Mouse (Mus musculus) small intestine, adult 2 months (tissue): ENCODE data around the gene Sqor. TPM values are rescaled to one million over a fixed set of nuclear protein-coding genes. Genes with fewer than 3 reads are reported as not detected.

Source experiments
- H3K27ac ChIP-seq: fragments of 200-500 bp; 2 replicates; pipeline ENCODE4 v1.5.1; 2012; ENCODE audit warnings: low read depth, low read length, control low read depth, inconsistent platforms; ENCODE audit not compliant: insufficient read depth
- H3K27me3 ChIP-seq: fragments of 200-500 bp; 2 replicates; pipeline ENCODE4 v1.6.1; 2012; ENCODE audit warnings: mild to moderate bottlenecking, moderate library complexity, low read length, inconsistent platforms; ENCODE audit not compliant: control insufficient read depth, insufficient read depth
- H3K36me3 ChIP-seq: fragments of 200-500 bp; 2 replicates; pipeline ENCODE4 v1.6.1; 2012; ENCODE audit warnings: mild to moderate bottlenecking, low read length, control low read depth, inconsistent platforms; ENCODE audit not compliant: control insufficient read depth, insufficient read depth
- H3K4me1 ChIP-seq: fragments of 200-500 bp; 2 replicates; pipeline ENCODE4 v1.6.1; 2012; ENCODE audit warnings: low read length, inconsistent platforms, mixed read lengths; ENCODE audit not compliant: control insufficient read depth, insufficient read depth, insufficient read length
- H3K4me3 ChIP-seq: fragments of 200-500 bp; 2 replicates; pipeline ENCODE4 v1.5.1; 2012; ENCODE audit warnings: low read depth, mild to moderate bottlenecking, control low read depth, inconsistent platforms, low read length, moderate library complexity
- CTCF ChIP-seq: fragments of 200-500 bp; IDR thresholded peaks from 2 replicates; pipeline ENCODE4 v1.5.1; 2012; ENCODE audit warnings: low read depth, mild to moderate bottlenecking, control low read depth, inconsistent platforms, low read length, moderate library complexity, mixed read lengths; ENCODE audit not compliant: insufficient replicate concordance, insufficient read length; ENCODE audit errors: extremely low read depth
- POLR2A ChIP-seq: fragments of 200-500 bp; IDR thresholded peaks from 2 replicates; pipeline ENCODE4 v1.6.1; 2012; ENCODE audit warnings: low read depth, mild to moderate bottlenecking, control low read depth, inconsistent platforms, low read length, moderate library complexity
- WGBS: fragments of 180-500 bp; shearing (Covaris S2); methylation state at CpG from one replicate; pipeline ENCODE4 v1.1.7; 2018; 5-methylcytosine and 5-hydroxymethylcytosine counted together
- polyA plus RNA-seq: library from polyadenylated mRNA; depleted of rRNA; stranded (reverse); fragments of >200 nt; gene quantifications from 2 replicates; pipeline ENCODE4 v1.2.3, GENCODE M21; 2012

The Sqor gene
- polyA plus RNA-seq, 1 experiment = 56.7 TPM

GRCm38 (mm10) chr2:122739023-122739422 lies 26.0 kb upstream of the Sqor start:
- WGBS = 12% methylated on average over 7 of the region's 7 CpGs
- Histone ChIP-seq H3K4me3 (peak overlapping the region; percentile 82), H3K27ac (peak overlapping the region; percentile 76), H3K27me3 (no peaks in the 10 kb centered on the region), H3K36me3 (peaks cover 9% of the 10 kb centered on the region; the same call in 1 of the 2 replicates), H3K4me1 (peaks cover 2% of the 10 kb centered on the region; the same call in 1 of the 2 replicates)
- TF ChIP-seq POLR2A = no peak
- no peak for TF ChIP-seq CTCF

- WGBS = 28% methylated on average over 9 of the region's 9 CpGs
- Histone ChIP-seq H3K4me3 (peak overlapping the region; percentile 38; the same call in 1 of the 2 replicates), H3K27ac (peak overlapping the region; percentile 58), H3K4me1 (no peaks in the 10 kb centered on the region; the same call in 1 of the 2 replicates), H3K36me3 (peaks cover 34% of the 10 kb centered on the region), H3K27me3 (no peaks in the 10 kb centered on the region)
- TF ChIP-seq POLR2A (no peak), CTCF (no peak)
These were observed 18.6 kb upstream of the Sqor start for GRCm38 (mm10) chr2:122746461-122746860.

- 14% methylated on average over 7 of the region's 7 CpGs for WGBS
- TF ChIP-seq POLR2A (no peak), CTCF (peak; percentile 77; the same call in 1 of the 2 replicates)
These were observed 11.2 kb upstream of the Sqor start for GRCm38 (mm10) chr2:122753739-122754343.

GRCm38 (mm10) chr2:122759791-122760190 lies 5.2 kb upstream of the Sqor start:
- H3K27me3 ChIP-seq = no peaks in the 10 kb centered on the region
- H3K36me3 ChIP-seq = no peaks in the 10 kb centered on the region
- peaks cover 7% of the 10 kb centered on the region for H3K4me1 ChIP-seq
- TF ChIP-seq CTCF (no peak), POLR2A (no peak)
- H3K4me3 ChIP-seq = no peak overlapping the region
- H3K27ac ChIP-seq = no peak overlapping the region
- 92% methylated on average over 1 of the region's 1 CpGs for WGBS

More at GRCm38 (mm10) chr2:122753739-122754343, 11.2 kb upstream of the Sqor start:
- Histone ChIP-seq H3K36me3 (no peaks in the 10 kb centered on the region), H3K27me3 (no peaks in the 10 kb centered on the region), H3K4me1 (no peaks in the 10 kb centered on the region), H3K4me3 (no peak overlapping the region), H3K27ac (no peak overlapping the region)

- 62% methylated on average over 3 of the region's 3 CpGs for WGBS
- H3K4me3 ChIP-seq = no peak overlapping the region
- TF ChIP-seq CTCF = no peak
- TF ChIP-seq POLR2A = no peak
- peaks cover 13% of the 10 kb centered on the region for H3K4me1 ChIP-seq
- H3K27me3 ChIP-seq = no peaks in the 10 kb centered on the region
- no peak overlapping the region for H3K27ac ChIP-seq
- no peaks in the 10 kb centered on the region for H3K36me3 ChIP-seq
These were observed 2.0 kb upstream of the Sqor start for GRCm38 (mm10) chr2:122762991-122763390.

GRCm38 (mm10) chr2:122764526-122764925 lies 511 bp upstream of the Sqor start:
- no peak for TF ChIP-seq POLR2A
- no peak for TF ChIP-seq CTCF
- 0 out of 2 replicates have a peak overlapping the region, but pooled peaks have one; percentile 73 for H3K27ac ChIP-seq
- H3K36me3 ChIP-seq = no peaks in the 10 kb centered on the region
- WGBS = 29% methylated on average over 6 of the region's 6 CpGs
- peaks cover 16% of the 10 kb centered on the region for H3K4me1 ChIP-seq
- H3K27me3 ChIP-seq = no peaks in the 10 kb centered on the region
- no peak overlapping the region for H3K4me3 ChIP-seq

GRCm38 (mm10) chr2:122765794-122766145 lies 733 bp downstream of the Sqor start:
- WGBS = 24% methylated on average over 3 of the region's 3 CpGs
- no peak for TF ChIP-seq CTCF

GRCm38 (mm10) chr2:122771002-122771401 lies 6.0 kb downstream of the Sqor start:
- peak overlapping the region; percentile 32; the same call in 1 of the 2 replicates for H3K27ac ChIP-seq
- 20% methylated on average over 2 of the region's 2 CpGs for whole genome bisulfite sequencing
- H3K4me1 ChIP-seq = peaks cover 20% of the 10 kb centered on the region; the same call in 1 of the 2 replicates
- H3K27me3 ChIP-seq = no peaks in the 10 kb centered on the region
- H3K36me3 ChIP-seq = no peaks in the 10 kb centered on the region
- no peak overlapping the region for H3K4me3 ChIP-seq
- TF ChIP-seq CTCF (no peak), POLR2A (no peak)

More at GRCm38 (mm10) chr2:122765794-122766145, 733 bp downstream of the Sqor start:
- H3K4me3 ChIP-seq = peak overlapping the region; percentile 78
- peaks cover 13% of the 10 kb centered on the region for H3K4me1 ChIP-seq
- H3K27ac ChIP-seq = peak overlapping the region; percentile 65
- no peaks in the 10 kb centered on the region for H3K27me3 ChIP-seq
- no peaks in the 10 kb centered on the region for H3K36me3 ChIP-seq
